9 mouse cellular contexts compared by ENCODE assay signal in genomic region chr10:127379654-127380053, GRCm38 (mm10). TPM values are rescaled to one million over a fixed set of nuclear protein-coding genes. Genes with fewer than 3 reads are reported as not detected.
A peak's percentile ranks its signal among the peaks of the same experiment; 100 is the strongest.
DNase-seq lines count a peak whose midpoint lies in the region; ATAC-seq and TF ChIP-seq lines count a peak whose summit lies in the region.
"Had no signal": no experiment of that assay in that cellular context is flagged by ENCODE, and none has a peak within 500 bp of the region (broad histone marks: within the 10 kb centered on the region; RNA-seq: fewer than 3 reads in every experiment).

No protein-coding gene starts in this region.

- peak overlapping the region; percentile 67 for H3K4me2 ChIP-seq in embryonic facial prominence, embryonic 14.5 days (ENCODE audit: low read depth, low read length)
- peak overlapping the region; percentile 83 for H3K4me2 ChIP-seq in intestine, embryonic 16.5 days (ENCODE audit: low read depth, low read length)
- peak overlapping the region; percentile 62 for H3K4me2 ChIP-seq in neural tube, embryonic 12.5 days (replicated peaks)

- H3K9me3 ChIP-seq in embryonic facial prominence, embryonic 14.5 days (ENCODE audit: control insufficient read depth, low read length): no peaks in the 10 kb centered on the region
- no peaks in the 10 kb centered on the region for H3K9me3 ChIP-seq in intestine, embryonic 16.5 days (ENCODE audit: control insufficient read depth, low read length)
- H3K9me3 ChIP-seq in neural tube, embryonic 12.5 days: no peaks in the 10 kb centered on the region

- no peak for DNase-seq in liver, adult 2 months (ENCODE audit: extremely low read depth, low read depth, low spot score)
- DNase-seq in liver: no peak
- DNase-seq in embryonic facial prominence, embryonic 14.5 days (ENCODE audit: low spot score): no peak
- no peak for DNase-seq in natural killer cell, adult 2 months (ENCODE audit: low spot score in 2 of 2)
- DNase-seq in embryo, embryonic 10.5 days (ENCODE audit: low spot score): no peak
- DNase-seq in testis, postnatal 10 days (ENCODE audit: low spot score): no peak

- H3K27ac ChIP-seq in liver, adult 2 months (replicated peaks; ENCODE audit: insufficient read depth, low read depth, low read length): peak overlapping the region; percentile 72
- peak overlapping the region; percentile 97 for H3K27ac ChIP-seq in embryonic facial prominence, embryonic 14.5 days (replicated peaks; ENCODE audit: low read depth, low read length)
- peak overlapping the region; percentile 94 for H3K27ac ChIP-seq in intestine, embryonic 16.5 days (ENCODE audit: low read length)
- 0 out of 2 replicates have a peak overlapping the region, but pooled peaks have one; percentile 87 for H3K27ac ChIP-seq in neural tube, embryonic 12.5 days

- no peaks in the 10 kb centered on the region for H3K36me3 ChIP-seq in liver, adult 2 months (ENCODE audit: control insufficient read depth, insufficient read depth, low read length)
- no peaks in the 10 kb centered on the region for H3K36me3 ChIP-seq in embryonic facial prominence, embryonic 14.5 days (ENCODE audit: control insufficient read depth, insufficient read depth, low read length)
- H3K36me3 ChIP-seq in intestine, embryonic 16.5 days (ENCODE audit: control insufficient read depth, insufficient read depth, low read length): no peaks in the 10 kb centered on the region
- no peaks in the 10 kb centered on the region for H3K36me3 ChIP-seq in neural tube, embryonic 12.5 days

- no peaks in the 10 kb centered on the region for H3K27me3 ChIP-seq in liver, adult 2 months (ENCODE audit: control insufficient read depth, insufficient read depth, low read length)
- no peaks in the 10 kb centered on the region for H3K27me3 ChIP-seq in embryonic facial prominence, embryonic 14.5 days (replicated peaks; ENCODE audit: control insufficient read depth, insufficient read depth, low read length)
- no peaks in the 10 kb centered on the region for H3K27me3 ChIP-seq in intestine, embryonic 16.5 days (replicated peaks; ENCODE audit: control insufficient read depth, insufficient read depth, low read length)
- no peaks in the 10 kb centered on the region for H3K27me3 ChIP-seq in neural tube, embryonic 12.5 days (replicated peaks)

- WGBS in liver, adult 2 months: 79% methylated on average over 8 of the region's 8 CpGs
- 87% methylated on average over 8 of the region's 8 CpGs for WGBS in embryonic facial prominence, embryonic 14.5 days
- WGBS in intestine, embryonic 16.5 days: 89% methylated on average over 8 of the region's 8 CpGs
- WGBS in neural tube, embryonic 12.5 days: 80% methylated on average over 8 of the region's 8 CpGs

- H3K4me3 ChIP-seq in liver, adult 2 months (ENCODE audit: insufficient read depth, low read depth, low read length): peak overlapping the region; percentile 58; the same call in 1 of the 2 replicates
- H3K4me3 ChIP-seq in embryonic facial prominence, embryonic 14.5 days (ENCODE audit: low read depth, low read length): peak overlapping the region; percentile 64
- peak overlapping the region; percentile 75 for H3K4me3 ChIP-seq in intestine, embryonic 16.5 days (ENCODE audit: low read length)
- H3K4me3 ChIP-seq in neural tube, embryonic 12.5 days: peak overlapping the region; percentile 62

- H3K79me2 ChIP-seq in liver, adult 2 months (ENCODE audit: control insufficient read depth, insufficient read depth, low read length): peaks cover 4% of the 10 kb centered on the region; the same call in 1 of the 2 replicates

- peak overlapping the region; percentile 72; the same call in 1 of the 2 replicates for H3K9ac ChIP-seq in liver, adult 2 months (ENCODE audit: low read depth, low read length)
- peak overlapping the region; percentile 88 for H3K9ac ChIP-seq in embryonic facial prominence, embryonic 14.5 days (ENCODE audit: low read depth, low read length)
- peak overlapping the region; percentile 88 for H3K9ac ChIP-seq in intestine, embryonic 16.5 days (ENCODE audit: low read depth, low read length)
- H3K9ac ChIP-seq in neural tube, embryonic 12.5 days: peak overlapping the region; percentile 70

- peaks cover 6% of the 10 kb centered on the region for H3K4me1 ChIP-seq in liver, adult 2 months (ENCODE audit: control insufficient read depth, insufficient read depth, low read length)
- H3K4me1 ChIP-seq in embryonic facial prominence, embryonic 14.5 days (ENCODE audit: control insufficient read depth, insufficient read depth, low read length): peaks cover 7% of the 10 kb centered on the region; the same call in 1 of the 2 replicates
- peaks cover 10% of the 10 kb centered on the region for H3K4me1 ChIP-seq in intestine, embryonic 16.5 days (ENCODE audit: control insufficient read depth, insufficient read depth, low read length)
- peaks cover 17% of the 10 kb centered on the region for H3K4me1 ChIP-seq in neural tube, embryonic 12.5 days

- TF ChIP-seq CTCF in liver, adult 2 months (IDR thresholded peaks at IDR 0.05; ENCODE audit: low read depth, low read length): no peak

- TF ChIP-seq POLR2A in liver, adult 2 months (IDR thresholded peaks at IDR 0.05; ENCODE audit: extremely low read depth, insufficient read depth, low read length): no peak

- ATAC-seq in embryonic facial prominence, embryonic 14.5 days (ENCODE audit: low read depth): no peak
- no peak for ATAC-seq in intestine, embryonic 16.5 days
- ATAC-seq in neural tube, embryonic 12.5 days (ENCODE audit: low FRiP score, low read depth): no peak

RNA-seq across cellular contexts. Expression of gene R3hdm2, which starts 0.5 kb away (rescaled TPM):
- 15.8 and 17.5 TPM in 2 replicates for total RNA-seq in liver, adult 2 months (2014; rRNA removed)
- polyA plus RNA-seq in liver, adult 2 months (2012; rRNA removed): 66.9 and 70.1 TPM in 2 replicates
- 27.8 and 29.8 TPM in 2 replicates for polyA plus RNA-seq in embryonic facial prominence, embryonic 14.5 days (2014; fragmentation: Nextera tagmentation; extraction: Ambion mirVana)
- polyA plus RNA-seq in intestine, embryonic 16.5 days (2015; fragmentation: Nextera tagmentation; extraction: Ambion mirVana): 17.7 and 18.3 TPM in 2 replicates
- 33.9 and 36.3 TPM in 2 replicates for polyA plus RNA-seq in neural tube, embryonic 12.5 days (2016; fragmentation: Nextera tagmentation; extraction: Ambion mirVana)

RNA-seq across cellular contexts. Expression of gene Inhbc, which starts 9.4 kb away (rescaled TPM):
- 8.2 and 18.4 TPM in 2 replicates for total RNA-seq in liver, adult 2 months (2014; rRNA removed)
- polyA plus RNA-seq in liver, adult 2 months (2012; rRNA removed): 58.0 and 61.8 TPM in 2 replicates
- not detected in 2 replicates for polyA plus RNA-seq in embryonic facial prominence, embryonic 14.5 days (2014; fragmentation: Nextera tagmentation; extraction: Ambion mirVana)
- not detected in 2 replicates for polyA plus RNA-seq in intestine, embryonic 16.5 days (2015; fragmentation: Nextera tagmentation; extraction: Ambion mirVana)
- polyA plus RNA-seq in neural tube, embryonic 12.5 days (2016; fragmentation: Nextera tagmentation; extraction: Ambion mirVana): not detected in 2 replicates
- total RNA-seq: gastrocnemius, postnatal 25 days had no signal

RNA-seq across cellular contexts. Expression of gene Inhbe, which starts 25.4 kb away (rescaled TPM):
- 4.8 and 7.5 TPM in 2 replicates for total RNA-seq in liver, adult 2 months (2014; rRNA removed)
- 20.8 and 22.6 TPM in 2 replicates for polyA plus RNA-seq in liver, adult 2 months (2012; rRNA removed)
- not detected in 2 replicates for polyA plus RNA-seq in embryonic facial prominence, embryonic 14.5 days (2014; fragmentation: Nextera tagmentation; extraction: Ambion mirVana)
- polyA plus RNA-seq in intestine, embryonic 16.5 days (2015; fragmentation: Nextera tagmentation; extraction: Ambion mirVana): not detected in 2 replicates
- polyA plus RNA-seq in neural tube, embryonic 12.5 days (2016; fragmentation: Nextera tagmentation; extraction: Ambion mirVana): not detected in 2 replicates
- total RNA-seq: gastrocnemius, postnatal 25 days had no signal

RNA-seq across cellular contexts. Expression of gene Gli1, which starts 37.9 kb away (rescaled TPM):
- not detected in 2 replicates for total RNA-seq in liver, adult 2 months (2014; rRNA removed)
- polyA plus RNA-seq in liver, adult 2 months (2012; rRNA removed): 0.04 TPM in 2 replicates
- polyA plus RNA-seq in embryonic facial prominence, embryonic 14.5 days (2014; fragmentation: Nextera tagmentation; extraction: Ambion mirVana): 10.2 and 11.7 TPM in 2 replicates
- polyA plus RNA-seq in intestine, embryonic 16.5 days (2015; fragmentation: Nextera tagmentation; extraction: Ambion mirVana): 6.6 and 7.6 TPM in 2 replicates
- polyA plus RNA-seq in neural tube, embryonic 12.5 days (2016; fragmentation: Nextera tagmentation; extraction: Ambion mirVana): 3.6 and 4.0 TPM in 2 replicates

RNA-seq across cellular contexts. Expression of gene Arhgap9, which starts 57.9 kb away (rescaled TPM):
- total RNA-seq in liver, adult 2 months (2014; rRNA removed): 1.5 and 2.0 TPM in 2 replicates
- polyA plus RNA-seq in liver, adult 2 months (2012; rRNA removed): 1.8 and 2.1 TPM in 2 replicates
- polyA plus RNA-seq in embryonic facial prominence, embryonic 14.5 days (2014; fragmentation: Nextera tagmentation; extraction: Ambion mirVana): 3.7 and 4.4 TPM in 2 replicates
- polyA plus RNA-seq in intestine, embryonic 16.5 days (2015; fragmentation: Nextera tagmentation; extraction: Ambion mirVana): 7.9 and 9.0 TPM in 2 replicates
- polyA plus RNA-seq in neural tube, embryonic 12.5 days (2016; fragmentation: Nextera tagmentation; extraction: Ambion mirVana): 1.7 and 2.0 TPM in 2 replicates

Comparison
In these comparisons a context has a peak if more than half of its experiments do, and no peak if none do; other contexts are left out.
1. RNA of gene Inhbc, which starts 9.4 kb away (polyA plus RNA-seq): 58.0 to 61.8 TPM in liver, adult 2 months; not detected in intestine, embryonic 16.5 days, not detected in embryonic facial prominence, embryonic 14.5 days and not detected in neural tube, embryonic 12.5 days; every median in the first group is over 10 times any median in the second.
2. RNA of gene Inhbe, which starts 25.4 kb away (polyA plus RNA-seq): 20.8 to 22.6 TPM in liver, adult 2 months; not detected in neural tube, embryonic 12.5 days, not detected in intestine, embryonic 16.5 days and not detected in embryonic facial prominence, embryonic 14.5 days; every median in the first group is over 10 times any median in the second.
3. Peak in every context shown above with its lines, with median percentiles within 50 percentile points of each other: H3K27ac ChIP-seq, H3K4me3 ChIP-seq, H3K9ac ChIP-seq and H3K4me2 ChIP-seq.